Mouse (Mus musculus) lung, adult 2 months (tissue): ENCODE measurements at regions not wholly inside any gene's neighbourhood (a gene's known extent, or its start where the extent isn't known, plus 50 kb on each side); places are given as distances from the start of the nearest gene placed in this dataset.
A peak's percentile ranks its signal among the peaks of the same experiment; 100 is the strongest.

Source experiments
- DNase-seq: peaks from one replicate; pipeline ENCODE4 v3.0.0; 2022
- H3K4me1 ChIP-seq: fragments of 200-500 bp; 2 replicates; pipeline ENCODE4 v1.6.1; 2011; ENCODE audit warnings: low read length; ENCODE audit not compliant: control insufficient read depth, insufficient read depth
- H3K4me3 ChIP-seq: fragments of 200-500 bp; replicated peaks from 2 replicates; pipeline ENCODE3; 2011; ENCODE audit warnings: low read depth, mild to moderate bottlenecking, control low read depth, low read length; ENCODE audit errors: extremely low read depth
- CTCF ChIP-seq: fragments of 200-500 bp; IDR thresholded peaks from 2 replicates; pipeline ENCODE4 v1.5.1; 2011; ENCODE audit warnings: mild to moderate bottlenecking, low read length, control low read depth; ENCODE audit not compliant: insufficient read depth
- POLR2A ChIP-seq: fragments of 200-500 bp; IDR thresholded peaks from 2 replicates; pipeline ENCODE4 v1.6.1; 2011; ENCODE audit warnings: low read depth, mild to moderate bottlenecking, control low read depth, low read length, borderline replicate concordance; ENCODE audit errors: extremely low read depth
- WGBS: fragments of 180-500 bp; shearing (Covaris S2); methylation state at CpG from one replicate; pipeline ENCODE4 v1.1.7; 2018; 5-methylcytosine and 5-hydroxymethylcytosine counted together

DNA sequence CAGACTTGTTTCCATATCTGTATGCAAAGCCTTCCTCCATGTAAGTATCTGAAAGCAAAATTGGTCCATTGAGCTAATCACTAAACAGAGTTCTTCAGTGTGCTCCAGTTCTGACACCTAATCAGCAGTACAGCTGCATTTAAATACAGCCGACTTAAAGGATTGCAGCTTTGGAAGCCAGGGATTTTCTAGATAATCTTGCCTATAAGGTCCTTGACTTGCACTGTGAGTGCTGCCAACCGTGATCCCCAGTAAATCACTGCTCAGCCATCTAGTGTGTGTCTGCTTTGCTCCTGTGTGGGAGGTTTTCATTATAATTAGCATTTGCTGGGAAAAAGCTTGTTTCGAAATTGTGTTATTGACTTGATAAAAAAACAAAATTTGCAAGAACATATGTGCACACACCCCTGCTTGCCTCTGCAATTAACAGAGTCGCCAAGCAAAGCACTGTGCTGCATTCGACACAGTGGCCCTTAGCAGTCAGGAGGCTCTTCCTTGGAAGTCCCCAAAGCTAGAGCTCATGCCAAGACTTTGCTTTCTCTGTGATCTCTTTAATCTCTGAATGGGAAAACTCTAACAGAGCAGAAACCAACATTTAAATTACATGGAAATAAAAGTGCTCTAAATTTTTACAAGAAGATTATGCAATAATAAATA, 150.0 kb upstream of the Nabp1 start:
- H3K4me3 ChIP-seq, result no peak overlapping the region
- no peak for DNase-seq
- WGBS, result 71% methylated on average over 5 of the region's 5 CpGs
- no peak for TF ChIP-seq CTCF
- TF ChIP-seq POLR2A, result no peak
- no peaks in the 10 kb centered on the region for H3K4me1 ChIP-seq

DNA sequence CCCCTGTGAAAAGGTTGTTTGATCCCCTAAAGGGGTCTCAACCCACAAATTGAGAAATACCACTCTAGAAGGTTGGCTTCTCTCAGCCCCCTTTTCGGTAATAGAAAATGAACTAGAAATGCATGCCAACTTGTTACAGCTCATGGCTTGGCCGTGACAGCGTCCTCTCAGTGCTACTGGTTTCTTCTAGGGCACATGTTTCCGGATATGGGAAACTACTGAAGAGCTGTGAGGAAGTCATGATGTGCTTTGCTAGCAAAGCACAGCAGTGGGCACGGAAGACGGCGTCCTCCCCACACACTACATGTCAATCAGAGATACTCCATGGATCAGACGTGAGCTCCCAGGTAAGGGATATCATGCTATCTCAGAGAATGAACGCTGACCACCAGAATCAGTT, 148.1 kb upstream of the Nabp1 start:
- WGBS, result 79% methylated on average over 9 of the region's 9 CpGs
- TF ChIP-seq CTCF (no peak), POLR2A (no peak)
- Histone ChIP-seq H3K4me1 (no peaks in the 10 kb centered on the region), H3K4me3 (no peak overlapping the region)
- no peak for DNase-seq

DNA sequence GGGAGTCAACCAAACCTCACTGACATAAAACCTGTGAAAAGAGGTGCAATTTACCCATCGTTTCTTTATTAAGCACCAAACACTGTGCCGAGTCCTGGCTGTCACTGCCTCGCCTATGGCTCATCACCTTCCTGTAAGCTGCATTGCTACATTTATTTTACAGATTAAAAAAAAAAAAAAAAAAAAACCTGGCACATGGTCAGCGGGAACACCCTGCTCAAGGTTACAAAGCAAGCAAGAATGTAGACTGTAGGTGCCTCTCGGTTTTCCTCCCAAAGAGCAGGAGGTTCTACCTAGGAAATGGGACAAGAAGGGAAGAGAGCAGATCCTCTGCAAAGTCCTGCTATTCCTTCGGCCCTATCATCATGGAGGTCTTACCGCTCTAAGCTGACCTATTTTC, 146.9 kb upstream of the Nabp1 start:
- Histone ChIP-seq H3K4me3 (no peak overlapping the region), H3K4me1 (no peaks in the 10 kb centered on the region)
- no peak for TF ChIP-seq CTCF
- 82% methylated on average over 7 of the region's 7 CpGs for WGBS
- no peak for DNase-seq

DNA sequence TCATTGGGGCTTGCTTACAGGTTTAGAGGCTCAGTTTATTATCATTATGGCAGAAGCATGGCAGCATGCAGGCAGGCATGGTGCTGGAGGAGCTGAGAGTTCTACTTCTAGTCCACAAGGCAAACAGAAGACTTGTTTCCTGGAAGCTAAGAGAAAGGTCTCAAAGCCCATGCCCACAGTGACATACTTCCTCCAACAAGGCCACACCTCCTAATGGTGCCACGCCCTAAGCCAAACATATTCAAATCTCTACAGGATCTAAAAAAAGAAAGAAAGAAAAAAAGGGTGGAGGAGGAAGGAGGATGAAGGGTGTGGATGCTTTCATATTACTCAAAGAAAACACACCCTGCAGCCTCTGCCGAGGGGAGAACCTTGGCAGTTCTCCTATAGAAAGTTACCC, 146.3 kb upstream of the Nabp1 start:
- no peak overlapping the region for H3K4me3 ChIP-seq
- no peaks in the 10 kb centered on the region for H3K4me1 ChIP-seq
- 46% methylated on average over 2 of the region's 2 CpGs for WGBS
- no peak for DNase-seq
- TF ChIP-seq POLR2A, result no peak
- no peak for TF ChIP-seq CTCF

DNA sequence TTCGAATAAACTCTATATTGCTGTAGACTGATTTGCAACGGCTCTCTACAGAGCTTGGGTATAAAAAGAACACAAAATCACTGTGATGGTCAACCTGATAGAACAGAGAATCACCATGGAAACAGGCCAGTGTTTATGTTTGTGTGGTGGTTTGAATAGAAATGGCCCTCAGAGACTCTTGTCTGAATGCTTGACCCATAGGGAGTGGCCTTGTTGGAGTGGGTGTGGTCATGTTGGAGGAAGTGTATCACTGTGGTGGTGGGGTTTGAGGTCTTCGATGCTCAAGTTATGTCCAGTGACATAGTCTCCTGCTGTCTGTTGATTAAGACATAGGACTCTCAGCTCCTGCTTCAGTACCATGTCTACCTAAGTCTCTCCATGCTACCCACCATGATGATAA, 144.8 kb upstream of the Nabp1 start:
- WGBS, result 87% methylated on average over 3 of the region's 3 CpGs
- DNase-seq, result no peak
- Histone ChIP-seq H3K4me1 (no peaks in the 10 kb centered on the region), H3K4me3 (no peak overlapping the region)
- no peak for TF ChIP-seq POLR2A
- TF ChIP-seq CTCF, result no peak

DNA sequence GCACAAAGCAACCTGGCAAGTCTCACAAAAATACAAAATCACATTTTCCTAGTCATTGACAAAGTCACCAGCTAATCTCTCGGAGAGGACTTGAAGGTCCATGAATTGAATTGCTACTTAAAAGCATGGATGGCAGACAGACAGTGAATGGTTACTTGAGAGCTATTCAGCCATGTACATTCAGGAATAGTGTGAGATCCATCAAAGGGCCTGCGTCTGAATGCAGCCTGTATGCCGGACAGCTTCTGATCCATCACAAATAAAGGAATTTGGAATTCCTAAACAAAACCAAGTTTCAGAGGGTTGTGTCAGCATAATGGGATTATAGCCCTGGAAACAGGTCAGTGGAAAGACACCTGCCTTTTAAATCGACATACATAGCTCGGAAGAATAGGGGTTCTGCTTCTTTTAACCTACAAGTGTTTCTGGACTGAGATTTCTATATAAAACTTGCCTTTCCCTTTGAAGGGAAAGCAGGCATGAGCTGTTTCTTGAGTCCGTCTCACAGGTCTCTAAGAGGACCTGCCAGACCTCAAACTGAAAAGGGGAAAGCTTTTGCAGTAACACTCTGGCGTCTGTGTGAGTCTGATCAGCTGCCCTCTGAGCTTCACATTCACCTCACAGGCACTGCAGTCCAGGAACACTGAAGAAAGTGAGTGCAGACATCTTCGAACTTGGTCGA, 144.1 kb upstream of the Nabp1 start:
- DNase-seq, result no peak
- no peak for TF ChIP-seq POLR2A
- TF ChIP-seq CTCF, result no peak
- H3K4me1 ChIP-seq, result no peaks in the 10 kb centered on the region
- WGBS, result 79% methylated on average over 9 of the region's 9 CpGs
- no peak overlapping the region for H3K4me3 ChIP-seq

DNA sequence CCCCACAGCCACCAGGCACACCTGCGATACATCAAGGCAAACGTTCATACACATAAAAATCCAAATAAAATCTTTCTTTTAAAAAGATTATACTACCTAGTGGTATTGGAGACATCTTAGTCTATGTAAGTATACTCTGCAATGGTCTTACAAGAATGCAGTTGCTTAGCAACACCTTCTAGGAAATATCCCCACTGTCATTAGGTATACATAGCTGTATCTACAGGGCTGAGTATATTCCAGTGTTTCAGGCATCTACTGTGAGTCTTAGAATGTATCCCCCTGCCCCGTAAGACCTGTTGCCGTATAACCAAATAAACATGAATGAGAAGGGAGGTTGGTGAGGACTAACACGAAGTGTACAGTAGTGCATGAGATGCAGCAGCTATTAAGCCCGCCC, 142.8 kb upstream of the Nabp1 start:
- Histone ChIP-seq H3K4me1 (no peaks in the 10 kb centered on the region), H3K4me3 (no peak overlapping the region)
- DNase-seq, result no peak
- TF ChIP-seq CTCF (no peak), POLR2A (no peak)
- 81% methylated on average over 6 of the region's 6 CpGs for WGBS

DNA sequence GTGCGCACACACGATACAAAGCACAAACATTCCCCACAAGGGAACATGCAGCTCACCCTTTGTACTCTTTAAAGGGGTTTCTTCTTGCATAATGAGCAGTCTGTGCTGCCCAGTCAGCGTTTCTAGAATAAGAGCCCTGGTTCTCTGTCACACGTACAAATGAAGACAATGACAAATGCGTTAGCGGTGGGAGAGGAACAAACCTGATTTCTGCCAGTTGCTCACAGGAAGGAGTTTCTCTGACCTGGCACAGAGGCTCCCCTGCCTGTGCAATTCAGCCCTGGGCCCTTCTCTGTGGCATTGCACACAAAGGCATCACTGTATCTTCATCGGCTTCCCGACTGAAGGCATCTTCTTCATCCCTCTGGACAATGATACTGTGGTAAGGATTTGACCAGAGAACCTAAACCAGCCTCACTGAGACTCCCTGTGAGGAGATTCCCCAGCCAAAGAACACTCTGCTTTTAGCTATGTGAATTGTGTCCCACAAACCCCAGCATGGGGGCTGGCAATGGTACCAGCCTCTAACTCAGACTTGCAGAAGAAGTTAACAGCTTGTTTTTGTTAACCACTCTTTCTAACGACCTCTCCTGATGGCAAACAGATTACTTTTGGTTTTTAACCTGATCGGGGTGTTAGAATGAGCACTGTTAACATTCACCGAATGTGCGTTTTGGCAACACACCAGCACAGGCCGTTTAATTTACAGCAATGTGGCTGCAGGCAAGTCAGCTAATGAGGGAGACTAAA, 139.5 kb upstream of the Nabp1 start:
- WGBS, result 54% methylated on average over 13 of the region's 13 CpGs
- H3K4me1 ChIP-seq, result no peaks in the 10 kb centered on the region
- DNase-seq, result no peak
- no peak overlapping the region for H3K4me3 ChIP-seq
- TF ChIP-seq POLR2A (no peak), CTCF (no peak)

DNA sequence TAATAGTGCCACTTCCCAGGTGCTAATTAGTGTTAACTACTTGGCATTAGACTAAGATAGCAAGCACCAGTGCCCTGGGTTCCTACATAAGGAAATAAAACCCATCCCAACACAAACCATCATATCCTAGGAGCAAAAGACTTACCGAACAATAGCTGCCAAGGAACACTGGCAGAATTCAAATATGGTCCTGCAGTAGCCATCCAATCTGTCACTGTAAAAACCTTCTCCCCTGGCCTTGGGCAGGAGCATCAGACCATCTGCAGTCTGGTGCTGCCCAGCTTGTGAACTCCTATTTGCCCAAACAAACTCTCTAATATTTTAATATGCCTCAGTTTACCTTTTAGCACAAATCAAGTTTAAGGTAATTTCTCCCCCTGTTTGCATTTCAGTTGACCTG, 137.9 kb upstream of the Nabp1 start:
- DNase-seq, result no peak
- Histone ChIP-seq H3K4me3 (no peak overlapping the region), H3K4me1 (no peaks in the 10 kb centered on the region)
- TF ChIP-seq POLR2A, result no peak
- 97% methylated on average over 1 of the region's 1 CpGs for WGBS

DNA sequence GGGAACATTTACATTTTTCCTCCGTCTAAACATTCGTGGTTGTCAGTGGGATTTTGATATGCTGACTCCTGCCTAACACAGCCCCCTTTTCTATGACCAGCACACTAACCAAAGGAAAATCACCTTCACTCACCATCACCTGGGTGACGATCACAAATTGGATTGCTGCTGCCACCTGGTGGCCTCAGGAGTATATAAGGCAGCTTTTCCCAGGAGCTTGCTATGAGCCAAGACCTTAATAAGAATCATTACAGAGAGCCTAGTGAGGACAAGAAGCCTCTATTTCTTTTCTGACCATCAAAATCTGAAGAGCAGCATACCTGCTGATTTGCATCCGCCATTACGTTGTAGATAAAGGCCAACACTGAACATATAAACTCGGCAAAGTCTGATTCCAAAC, 137.3 kb upstream of the Nabp1 start:
- 28% methylated on average over 6 of the region's 6 CpGs for WGBS
- Histone ChIP-seq H3K4me1 (no peaks in the 10 kb centered on the region), H3K4me3 (no peak overlapping the region)
- peak; percentile 42 for DNase-seq
- TF ChIP-seq POLR2A (no peak), CTCF (peak; percentile 60)
